Mouse (Mus musculus): ENCODE results near the gene Syk. TPM values are rescaled to one million over a fixed set of nuclear protein-coding genes. Genes with fewer than 3 reads are reported as not detected.

Gene Syk
- total RNA-seq, 2 experiments from 2014 or later: 40.1 to 67.4 TPM

- ATAC-seq (replicated peaks; ENCODE audit: poor library complexity): 0 out of 2 replicates have a peak, but pooled peaks have one; percentile 25
Measured at GRCm38 (mm10) chr13:52597092-52597678, 14.2 kb downstream of the Syk start.

GRCm38 (mm10) chr13:52598233-52598632 is 15.3 kb downstream of the Syk start:
- no peak for ATAC-seq (replicated peaks; ENCODE audit: poor library complexity)

DNA sequence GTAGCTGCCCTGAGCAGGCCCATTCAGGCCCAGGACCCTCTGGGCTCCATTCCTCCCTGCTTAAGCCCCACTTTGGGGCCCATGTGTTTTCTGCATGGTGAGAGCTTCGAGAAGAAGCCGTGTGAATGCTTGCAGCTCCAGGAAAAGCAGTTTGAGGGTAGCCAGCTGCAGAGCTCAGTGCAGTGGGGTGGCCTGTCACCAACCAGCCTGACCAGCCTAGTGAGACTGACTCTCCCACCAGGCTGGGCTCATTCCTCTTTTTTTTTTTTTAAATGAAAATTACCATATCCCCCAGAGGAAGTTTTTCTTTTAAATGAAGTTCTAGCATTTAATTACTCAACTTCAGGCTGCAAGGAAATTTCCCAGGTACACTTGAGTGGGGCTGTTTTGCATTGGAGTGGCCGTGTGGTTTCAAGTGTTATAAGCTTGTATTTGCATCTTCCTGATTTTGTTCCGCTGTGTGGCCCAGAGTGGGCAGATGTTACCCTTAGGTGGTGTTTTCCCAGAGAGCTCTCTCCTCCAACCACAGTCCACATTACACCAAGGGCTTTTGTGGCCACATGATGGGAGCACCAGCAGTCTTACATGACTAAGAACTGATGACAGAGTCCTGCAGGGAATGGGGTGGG is 17.2 kb downstream of the Syk start:
- ATAC-seq (replicated peaks; ENCODE audit: poor library complexity): peak; percentile 25

DNA sequence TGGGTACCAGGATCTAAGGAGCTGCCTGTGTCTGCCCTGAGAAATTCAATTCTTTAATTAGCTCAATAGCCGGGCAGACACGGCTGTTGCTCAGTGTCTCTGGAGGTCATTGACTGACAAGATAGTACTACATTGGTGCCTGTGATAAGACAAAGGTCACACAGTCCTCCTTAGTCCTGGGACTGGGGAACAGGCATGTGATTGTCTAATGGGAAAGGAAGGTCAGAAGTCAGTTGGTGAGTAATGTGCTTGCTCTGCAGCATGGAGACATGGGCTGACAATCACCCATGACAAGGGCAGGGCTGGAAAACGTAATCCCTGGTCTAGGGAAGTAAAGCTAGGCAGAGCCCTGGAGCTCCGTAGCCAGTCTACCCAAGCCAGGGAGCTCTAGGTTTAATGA is 19.8 kb downstream of the Syk start:
- peak; percentile 23 for ATAC-seq (replicated peaks; ENCODE audit: poor library complexity)

- ATAC-seq (replicated peaks; ENCODE audit: poor library complexity): no peak
Measured at GRCm38 (mm10) chr13:52603704-52604349, 20.9 kb downstream of the Syk start.

- no peak for ATAC-seq (replicated peaks; ENCODE audit: poor library complexity)
Measured at GRCm38 (mm10) chr13:52605006-52605405, 22.0 kb downstream of the Syk start.

DNA sequence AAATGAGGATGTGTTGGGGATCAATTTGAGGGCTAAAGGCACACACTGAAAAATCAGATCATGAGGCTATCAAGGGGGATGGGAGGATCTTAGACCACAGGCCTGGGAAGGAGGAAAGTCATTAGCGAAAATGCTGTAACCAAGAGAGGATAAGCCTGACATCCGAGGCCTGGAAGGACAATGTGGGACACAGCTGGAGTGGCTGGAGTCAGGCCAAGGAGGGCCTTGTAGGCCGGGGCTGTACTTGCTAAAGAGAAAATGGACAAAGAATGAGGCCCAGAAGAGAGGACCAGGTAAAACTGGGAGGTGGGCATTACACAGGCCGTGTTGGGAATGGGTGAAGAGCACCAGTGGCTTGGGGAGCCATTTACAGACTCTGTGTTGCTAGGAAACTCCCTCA is 22.9 kb downstream of the Syk start:
- no peak for ATAC-seq (replicated peaks; ENCODE audit: poor library complexity)

- ATAC-seq (replicated peaks; ENCODE audit: poor library complexity): no peak
Measured at GRCm38 (mm10) chr13:52606656-52607275, 23.8 kb downstream of the Syk start.

- ATAC-seq (replicated peaks; ENCODE audit: poor library complexity): no peak
Measured at GRCm38 (mm10) chr13:52607964-52608363, 25.0 kb downstream of the Syk start.

DNA sequence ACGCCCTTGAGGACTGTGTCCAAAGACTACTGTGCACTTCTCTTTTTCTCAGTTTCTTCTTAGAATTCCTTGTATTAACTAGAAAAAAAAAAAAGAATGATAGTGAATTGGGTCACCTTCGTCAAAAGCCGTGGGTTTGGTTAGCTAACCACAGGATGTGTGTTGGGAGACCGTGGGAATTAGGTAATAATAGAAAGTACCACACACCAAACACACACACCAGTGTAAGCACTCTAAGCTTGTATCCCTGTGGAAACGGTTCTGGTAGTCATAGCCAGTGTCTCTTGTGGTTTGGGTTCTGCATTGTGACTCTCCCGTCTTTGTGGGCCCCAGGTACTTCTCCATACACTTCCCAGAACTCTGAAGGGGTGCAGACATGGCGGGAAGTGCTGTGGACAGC is 27.5 kb downstream of the Syk start:
- ATAC-seq (replicated peaks; ENCODE audit: poor library complexity): peak; percentile 56

DNA sequence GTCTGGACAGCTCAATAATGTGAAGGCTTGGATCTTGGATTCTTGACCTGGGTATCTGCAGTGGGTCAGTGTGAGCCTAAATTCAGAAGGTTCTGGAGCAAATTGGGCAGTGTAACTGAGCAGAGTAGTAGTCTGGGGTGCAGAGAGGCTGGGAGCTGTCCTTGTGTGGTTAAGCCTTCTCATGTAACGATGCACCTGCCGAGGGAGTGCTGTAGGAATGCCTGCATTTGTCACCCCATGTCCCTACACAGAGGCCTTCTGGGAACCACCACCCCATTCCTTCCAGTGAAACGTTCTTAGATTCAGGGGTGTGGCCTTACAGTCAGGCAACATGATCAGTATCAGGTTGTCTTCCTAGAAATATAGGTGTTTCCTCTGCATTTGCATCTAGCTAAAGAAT is 30.3 kb downstream of the Syk start:
- ATAC-seq (replicated peaks; ENCODE audit: poor library complexity): no peak

GRCm38 (mm10) chr13:52615085-52615484 is 32.1 kb downstream of the Syk start:
- ATAC-seq (replicated peaks; ENCODE audit: poor library complexity): peak; percentile 68

DNA sequence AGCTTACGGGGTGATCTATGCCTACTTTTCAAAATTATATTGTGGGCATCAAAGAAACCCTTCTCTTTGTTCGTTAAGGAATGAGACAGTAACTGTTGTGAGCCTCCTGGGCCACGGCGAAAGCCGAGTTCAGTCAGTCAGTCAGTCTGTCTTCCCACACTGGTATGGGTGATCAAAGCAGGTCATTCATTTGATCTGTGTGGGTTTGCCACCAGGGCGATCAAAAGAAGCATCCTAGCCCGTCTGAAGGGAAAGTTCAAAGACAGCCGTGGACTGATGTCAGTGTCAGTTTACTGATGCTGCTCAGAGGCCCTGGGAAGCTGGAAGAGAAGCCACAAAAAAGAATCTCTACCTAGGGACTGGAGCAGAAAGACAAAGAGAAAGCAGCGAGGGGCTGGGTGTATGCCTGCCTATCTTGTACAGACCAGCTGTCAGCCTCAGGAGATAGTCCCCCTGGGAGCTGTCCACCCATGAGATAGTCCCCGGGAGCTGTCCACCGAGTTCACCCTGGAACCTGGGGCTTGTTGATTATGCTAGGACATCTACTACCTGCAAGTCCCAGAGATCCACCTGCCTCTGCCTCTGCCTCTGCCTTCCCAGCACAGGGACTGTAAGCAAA is 34.2 kb downstream of the Syk start:
- peak; percentile 61 for ATAC-seq (replicated peaks; ENCODE audit: poor library complexity)

DNA sequence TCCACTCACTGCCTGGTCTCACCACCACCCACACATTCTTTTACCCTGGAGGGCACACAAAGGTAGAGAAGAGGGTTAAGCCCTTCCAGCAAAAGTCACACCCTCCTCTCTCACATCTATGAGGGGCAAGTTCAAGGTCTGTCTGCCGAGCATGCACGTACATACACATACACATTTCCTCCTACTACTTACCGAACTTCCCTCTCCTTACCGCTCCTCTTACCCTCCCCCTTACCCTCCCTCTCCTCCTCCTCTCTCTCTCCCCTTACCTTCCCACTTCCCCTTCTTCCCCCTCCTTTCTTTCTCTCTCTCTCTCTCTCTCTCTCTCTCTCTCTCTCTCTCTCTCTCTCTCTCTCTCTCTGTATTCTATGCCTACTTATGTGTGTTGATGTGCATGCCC is 35.6 kb downstream of the Syk start:
- ATAC-seq (replicated peaks; ENCODE audit: poor library complexity): peak; percentile 32; the same call in 1 of the 2 replicates

DNA sequence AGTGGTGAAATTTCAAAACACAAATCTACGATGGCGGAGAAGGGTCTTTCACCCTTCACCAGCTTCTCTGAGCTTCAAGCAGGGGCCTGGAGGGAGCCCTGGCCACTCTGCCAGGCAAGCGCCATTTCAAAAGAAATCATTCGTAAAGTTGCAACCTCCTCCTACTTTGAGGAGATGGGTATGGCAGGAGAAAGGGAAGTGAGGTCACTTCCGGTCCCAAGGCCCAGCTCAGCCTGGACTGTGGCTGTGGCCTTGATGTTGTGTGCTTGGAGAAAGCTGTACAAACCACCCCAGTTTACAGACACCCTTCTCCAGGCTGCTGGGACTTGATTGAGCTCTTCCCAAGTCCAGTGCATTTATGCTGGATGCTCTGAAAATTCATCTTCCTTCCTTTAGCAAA is 36.5 kb downstream of the Syk start:
- no peak; the same call in 1 of the 2 replicates for ATAC-seq (replicated peaks; ENCODE audit: poor library complexity)

DNA sequence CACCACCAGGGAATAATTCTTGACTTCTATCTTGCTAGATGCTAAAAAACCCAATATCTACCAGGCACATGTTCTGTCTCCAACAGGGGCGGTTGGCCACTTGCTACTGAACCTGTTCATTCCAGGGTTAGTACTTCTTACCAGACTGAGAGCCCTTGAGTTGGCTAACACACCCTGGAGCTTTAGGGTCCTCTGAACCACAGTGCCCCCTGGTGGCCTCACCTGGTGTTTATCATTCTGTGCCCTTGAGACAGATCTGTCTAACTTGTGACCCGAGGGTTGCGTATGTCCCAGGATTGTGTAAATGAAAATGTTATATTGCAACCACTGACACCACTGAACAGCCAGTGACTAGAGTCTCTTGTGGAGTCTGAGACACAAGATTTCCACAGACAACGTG is 41.1 kb downstream of the Syk start:
- peak; percentile 91 for ATAC-seq (replicated peaks; ENCODE audit: poor library complexity)

GRCm38 (mm10) chr13:52628602-52629001 is 45.6 kb downstream of the Syk start:
- peak; percentile 72 for ATAC-seq (replicated peaks; ENCODE audit: poor library complexity)

DNA sequence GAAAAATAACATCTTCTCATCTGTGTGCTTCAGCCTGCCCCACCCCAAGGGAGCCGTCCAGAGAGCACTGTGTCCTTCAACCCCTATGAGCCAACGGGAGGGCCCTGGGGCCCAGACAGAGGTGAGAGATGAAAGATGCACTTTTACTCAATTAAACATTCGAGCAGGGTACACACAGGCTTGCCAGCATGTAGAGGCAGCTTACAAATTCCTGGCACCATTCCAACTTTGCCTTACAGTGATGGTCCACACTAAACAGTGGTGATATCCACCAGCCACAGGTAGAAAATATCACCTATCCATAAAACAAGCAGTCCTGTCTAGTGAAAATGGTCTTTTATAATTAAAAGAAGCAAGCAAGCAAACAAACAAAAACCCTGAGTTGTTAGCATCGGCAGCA is 48.7 kb downstream of the Syk start:
- no peak for ATAC-seq (replicated peaks; ENCODE audit: poor library complexity)

GRCm38 (mm10) chr13:52635484-52635883 is 52.5 kb downstream of the Syk start:
- ATAC-seq (replicated peaks; ENCODE audit: poor library complexity): no peak

DNA sequence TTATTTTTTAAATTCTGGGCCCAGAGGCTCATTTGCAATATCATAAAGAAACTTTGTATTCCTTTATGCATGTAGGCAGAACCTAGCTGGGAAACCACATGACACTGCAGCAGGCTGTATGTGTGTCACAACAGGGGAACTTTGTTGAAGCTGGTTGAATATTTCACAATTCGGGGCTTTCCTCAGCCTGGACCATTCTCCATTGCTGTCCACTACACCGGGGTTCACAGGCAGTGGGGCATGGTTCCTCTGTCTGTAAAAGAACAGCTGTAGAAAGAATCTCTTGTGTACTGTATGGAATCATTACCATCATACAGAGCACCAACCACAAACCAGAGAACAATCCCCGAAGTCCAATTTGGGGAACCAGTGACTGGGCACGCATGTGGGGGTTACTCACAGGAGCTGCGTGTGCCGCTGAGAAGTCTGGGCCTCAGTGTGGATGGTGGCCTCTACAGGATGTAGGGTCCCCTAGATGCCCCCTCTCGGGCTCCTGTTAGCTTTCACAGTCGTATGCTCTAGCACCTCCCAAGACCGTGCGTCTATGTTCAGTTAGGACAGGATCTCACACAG is 53.3 kb downstream of the Syk start:
- ATAC-seq (replicated peaks; ENCODE audit: poor library complexity): peak; percentile 98

DNA sequence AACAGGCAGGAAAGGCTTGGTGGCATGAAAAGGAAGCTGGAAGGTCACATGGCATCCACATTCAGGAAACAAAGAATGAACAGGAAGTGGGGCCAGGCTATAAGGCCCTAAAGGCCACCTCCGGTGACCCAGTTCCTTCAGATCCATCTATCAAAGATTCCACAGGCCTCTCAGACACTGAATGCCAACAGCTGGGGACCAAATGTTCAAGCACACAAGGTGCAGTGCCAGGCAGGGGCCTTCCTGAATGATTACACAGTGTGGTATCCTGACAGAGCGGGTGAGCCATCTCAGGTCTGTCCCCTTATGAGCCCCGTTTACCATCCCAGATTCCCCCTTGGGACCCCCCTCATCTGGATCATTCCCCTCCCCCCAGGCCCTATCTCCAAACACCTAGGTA is 63.6 kb downstream of the Syk start:
- ATAC-seq (replicated peaks; ENCODE audit: poor library complexity): no peak

Measured in megakaryocyte progenitor cell, adult 5-6 weeks (primary cell).